Mouse (Mus musculus) C2C12 (cell line): ENCODE measurements around the gene Tstd2.

Experiments used
- CEBPB ChIP-seq: IDR thresholded peaks from one replicate; pipeline ENCODE4 v1.6.1; 2011; ENCODE audit warnings: low read depth, mild to moderate bottlenecking, control low read depth, moderate library complexity
- CTCF ChIP-seq: IDR thresholded peaks from one replicate; pipeline ENCODE4 v1.5.1; 2011; ENCODE audit not compliant: control insufficient read depth, insufficient read depth, insufficient read length
- MAX ChIP-seq: IDR thresholded peaks from one replicate; pipeline ENCODE4 v1.6.1; 2011; ENCODE audit warnings: mild to moderate bottlenecking, control low read depth
- MYOG ChIP-seq: IDR thresholded peaks from one replicate; pipeline ENCODE4 v1.6.1; 2011; ENCODE audit not compliant: control insufficient read depth, insufficient read length; ENCODE audit errors: extremely low read depth

DNA sequence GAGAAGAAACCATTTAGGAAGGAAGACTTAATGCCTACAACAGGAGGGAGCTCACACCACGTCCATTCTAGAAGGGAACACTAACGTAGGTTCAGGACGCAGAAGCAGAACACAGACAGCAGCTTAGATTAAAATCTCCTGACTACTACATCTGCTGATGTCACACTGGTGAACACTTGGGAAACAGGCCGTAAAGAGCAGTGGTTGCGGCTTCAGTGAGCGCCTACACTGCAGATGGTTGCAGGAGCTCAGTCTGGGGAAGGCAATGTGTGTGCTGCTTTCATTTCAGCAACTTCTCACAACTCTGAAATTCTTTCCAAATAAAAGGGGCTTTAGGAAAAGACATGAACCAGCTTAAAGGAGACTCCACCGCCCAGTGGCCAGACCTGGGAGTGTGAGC, 39.0 kb upstream of the Tstd2 start:
- TF ChIP-seq MYOG, result no peak
- no peak for TF ChIP-seq CTCF
- TF ChIP-seq CEBPB, result no peak
- TF ChIP-seq MAX, result no peak
